Mouse (Mus musculus) hindbrain, embryonic 14.5 days (tissue): Measurements from ENCODE around the gene Adamts10. TPM values are rescaled to one million over a fixed set of nuclear protein-coding genes. Genes with fewer than 3 reads are reported as not detected.

Source experiments
- ATAC-seq: fragments of 200-750 bp; cut with Nextera tagmentation; 2 replicates; pipeline ENCODE4 v1.8.0; 2017; ENCODE audit warnings: moderate number of reproducible peaks, mild to moderate bottlenecking, moderate TSS enrichment, moderate library complexity; ENCODE audit not compliant: low FRiP score
- DNase-seq: peaks from one replicate; pipeline ENCODE4 v3.0.0-alpha.2; 2015; ENCODE audit warnings: low spot score
- H3K27ac ChIP-seq: fragments of 300-500 bp; sonication (generic); 2 replicates; pipeline ENCODE4 v1.5.1; 2014; ENCODE audit warnings: mild to moderate bottlenecking, moderate library complexity
- H3K27me3 ChIP-seq: fragments of 300-500 bp; sonication (generic); 2 replicates; pipeline ENCODE4 v1.6.1; 2014; ENCODE audit warnings: mild to moderate bottlenecking, low read length, mixed read lengths; ENCODE audit not compliant: control insufficient read depth, insufficient read depth
- H3K36me3 ChIP-seq: fragments of 300-500 bp; sonication (generic); replicated peaks from 2 replicates; pipeline ENCODE4 v1.6.1; 2014; ENCODE audit not compliant: control insufficient read depth, insufficient read depth
- H3K4me1 ChIP-seq: fragments of 300-500 bp; sonication (generic); replicated peaks from 2 replicates; pipeline ENCODE4 v1.6.1; 2014; ENCODE audit warnings: antibody characterized with exemption, low read length, mixed read lengths; ENCODE audit not compliant: control insufficient read depth, insufficient read depth
- H3K4me2 ChIP-seq: fragments of 300-500 bp; sonication (generic); replicated peaks from 2 replicates; pipeline ENCODE4 v1.6.1; 2014; ENCODE audit warnings: mild to moderate bottlenecking, moderate library complexity
- H3K4me3 ChIP-seq: fragments of 300-500 bp; sonication (generic); replicated peaks from 2 replicates; pipeline ENCODE4 v1.5.1; 2014; ENCODE audit warnings: mild to moderate bottlenecking, low read length
- H3K9ac ChIP-seq: fragments of 300-500 bp; sonication (generic); 2 replicates; pipeline ENCODE4 v1.6.1; 2014
- H3K9me3 ChIP-seq: fragments of 300-500 bp; sonication (generic); 2 replicates; pipeline ENCODE4 v1.6.1; 2016; ENCODE audit warnings: low read length; ENCODE audit not compliant: control insufficient read depth
- WGBS: fragments of 180-500 bp; shearing (Covaris S2); extraction: QIAGEN DNeasy Blood & Tissue Kit; methylation state at CpG from one replicate; pipeline ENCODE4 v1.1.7; 2014; 5-methylcytosine and 5-hydroxymethylcytosine counted together
- polyA plus RNA-seq: library from polyadenylated mRNA; unstranded; fragments of >200 nt; fragmentation: Nextera tagmentation; extraction: Ambion mirVana; gene quantifications from 2 replicates; pipeline ENCODE4 v1.2.1, GENCODE M21; 2014

Gene Adamts10
- 47.7 and 59.0 TPM in 2 replicates for polyA plus RNA-seq

- H3K36me3 ChIP-seq: peaks cover 9% of the 10 kb centered on the region
- H3K4me2 ChIP-seq: peak within 1 kb of the TSS; percentile 66
- peak within 1 kb of the TSS; percentile 69 for H3K4me3 ChIP-seq
- no peaks in the 10 kb centered on the region for H3K27me3 ChIP-seq
- peak within 1 kb of the TSS; percentile 64 for H3K27ac ChIP-seq
- ATAC-seq: peak; percentile 72
- under 1% methylated on average over 43 of the region's 44 CpGs for WGBS
- peak within 1 kb of the TSS; percentile 76 for H3K9ac ChIP-seq
- peaks cover 16% of the 10 kb centered on the region for H3K4me1 ChIP-seq
- no peaks in the 10 kb centered on the region for H3K9me3 ChIP-seq
- DNase-seq: peak; percentile 64
These were observed at the start of gene Adamts10 for GRCm38 (mm10) chr17:33523918-33524755. TSS of gene Adamts10 (plus strand) at chr17:33524204.

GRCm38 (mm10) chr17:33484020-33484419, 40.0 kb upstream of the Adamts10 start:
- WGBS: 59% methylated on average over 6 of the region's 6 CpGs
- H3K4me2 ChIP-seq: no peak overlapping the region
- no peak overlapping the region for H3K4me3 ChIP-seq
- no peaks in the 10 kb centered on the region for H3K36me3 ChIP-seq
- DNase-seq (no peak), ATAC-seq (no peak)
- H3K4me1 ChIP-seq: no peaks in the 10 kb centered on the region
- no peaks in the 10 kb centered on the region for H3K27me3 ChIP-seq
- H3K27ac ChIP-seq: no peak overlapping the region
- no peak overlapping the region for H3K9ac ChIP-seq
- H3K9me3 ChIP-seq: no peaks in the 10 kb centered on the region

DNA sequence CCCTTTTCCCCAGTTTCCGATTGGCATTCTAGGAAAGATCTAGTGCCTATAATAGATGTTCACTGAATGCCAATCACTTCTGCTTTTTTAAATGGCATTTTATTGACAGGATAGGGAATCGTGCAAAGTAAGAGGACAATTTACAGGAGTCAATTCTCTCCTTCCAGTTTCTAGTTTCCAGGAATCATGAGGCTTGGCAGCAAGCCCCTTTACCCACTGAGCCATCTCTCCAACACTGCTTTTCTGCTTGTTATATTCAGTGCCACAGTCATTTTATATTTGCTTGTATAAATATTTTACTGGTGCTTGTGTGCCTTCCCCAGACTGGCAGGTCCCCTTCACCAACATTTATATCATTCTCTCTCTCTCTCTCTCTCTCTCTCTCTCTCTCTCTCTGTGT, 36.8 kb upstream of the Adamts10 start:
- WGBS: 76% methylated on average over 2 of the region's 2 CpGs
- no peak for ATAC-seq

DNA sequence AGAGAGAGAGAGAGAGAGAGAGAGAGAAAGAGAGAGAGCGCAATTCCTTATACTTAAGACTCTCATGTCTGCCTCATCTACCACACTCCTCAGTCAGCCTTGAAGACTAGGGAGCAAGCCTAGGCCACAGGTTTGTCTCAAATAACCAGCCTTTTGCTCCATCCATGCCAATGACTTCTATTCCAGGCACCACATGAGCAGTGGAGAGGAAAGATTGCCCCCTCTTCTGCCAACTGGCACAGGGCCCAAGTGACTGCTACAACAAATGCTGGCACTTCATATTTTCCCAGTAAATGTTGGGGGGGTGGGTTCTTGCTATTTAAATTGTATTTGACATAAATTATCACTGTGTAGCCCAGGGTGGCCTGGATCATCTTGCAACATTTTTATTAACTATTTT, 36.4 kb upstream of the Adamts10 start:
- no peak overlapping the region for H3K4me3 ChIP-seq
- H3K4me1 ChIP-seq: no peaks in the 10 kb centered on the region
- 100% methylated on average over 1 of the region's 1 CpGs for WGBS
- no peak overlapping the region for H3K27ac ChIP-seq
- no peaks in the 10 kb centered on the region for H3K9me3 ChIP-seq
- no peak for ATAC-seq
- H3K27me3 ChIP-seq: no peaks in the 10 kb centered on the region
- H3K4me2 ChIP-seq: no peak overlapping the region
- H3K9ac ChIP-seq: no peak overlapping the region
- no peaks in the 10 kb centered on the region for H3K36me3 ChIP-seq
- peak; percentile 62 for DNase-seq

More for the DNA sequence above, 36.8 kb upstream of the Adamts10 start:
- H3K4me2 ChIP-seq: no peak overlapping the region
- no peaks in the 10 kb centered on the region for H3K36me3 ChIP-seq
- DNase-seq: no peak
- no peak overlapping the region for H3K9ac ChIP-seq
- H3K27me3 ChIP-seq: no peaks in the 10 kb centered on the region
- H3K27ac ChIP-seq: no peak overlapping the region
- H3K4me1 ChIP-seq: no peaks in the 10 kb centered on the region
- no peaks in the 10 kb centered on the region for H3K9me3 ChIP-seq
- no peak overlapping the region for H3K4me3 ChIP-seq

GRCm38 (mm10) chr17:33491371-33491770, 32.6 kb upstream of the Adamts10 start:
- Histone ChIP-seq H3K9me3 (no peaks in the 10 kb centered on the region), H3K27ac (no peak overlapping the region), H3K4me2 (no peak overlapping the region), H3K27me3 (no peaks in the 10 kb centered on the region), H3K4me3 (no peak overlapping the region), H3K36me3 (no peaks in the 10 kb centered on the region), H3K4me1 (no peaks in the 10 kb centered on the region), H3K9ac (no peak overlapping the region)
- DNase-seq: no peak
- WGBS: 95% methylated on average over 2 of the region's 2 CpGs
- ATAC-seq: no peak

- Histone ChIP-seq H3K9me3 (no peaks in the 10 kb centered on the region), H3K4me1 (no peaks in the 10 kb centered on the region), H3K4me2 (no peak overlapping the region), H3K27me3 (no peaks in the 10 kb centered on the region), H3K4me3 (no peak overlapping the region), H3K27ac (no peak overlapping the region), H3K36me3 (no peaks in the 10 kb centered on the region), H3K9ac (no peak overlapping the region)
- DNase-seq: no peak
- no peak for ATAC-seq
- WGBS: 72% methylated on average over 6 of the region's 6 CpGs
These were observed 30.9 kb upstream of the Adamts10 start for GRCm38 (mm10) chr17:33493065-33493464.

DNA sequence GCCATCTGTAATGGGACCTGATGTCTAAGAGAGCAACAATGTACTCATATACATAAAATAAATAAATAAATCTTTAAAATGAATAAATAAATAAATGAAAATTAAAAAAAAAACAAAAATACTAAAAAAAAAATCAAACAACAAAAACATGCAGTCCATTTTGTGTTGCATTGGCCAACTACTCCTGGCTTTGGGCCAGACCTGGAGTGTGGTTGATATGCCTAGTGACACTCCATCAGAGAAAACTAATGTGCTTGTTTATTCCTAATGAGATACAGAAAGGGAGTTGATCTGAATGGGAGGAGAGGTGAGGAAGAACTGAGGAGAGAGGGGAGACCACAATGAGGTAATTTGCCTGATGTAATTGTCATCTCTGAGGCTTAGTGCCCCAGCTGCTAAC, 29.4 kb upstream of the Adamts10 start:
- H3K9me3 ChIP-seq: no peaks in the 10 kb centered on the region
- no peaks in the 10 kb centered on the region for H3K27me3 ChIP-seq
- H3K4me3 ChIP-seq: no peak overlapping the region
- H3K27ac ChIP-seq: no peak overlapping the region
- no peak for DNase-seq
- no peaks in the 10 kb centered on the region for H3K4me1 ChIP-seq
- no peak overlapping the region for H3K4me2 ChIP-seq
- H3K9ac ChIP-seq: no peak overlapping the region
- no peaks in the 10 kb centered on the region for H3K36me3 ChIP-seq
- ATAC-seq: no peak

- no peak overlapping the region for H3K27ac ChIP-seq
- H3K36me3 ChIP-seq: no peaks in the 10 kb centered on the region
- WGBS: 80% methylated on average over 1 of the region's 1 CpGs
- H3K4me3 ChIP-seq: no peak overlapping the region
- no peaks in the 10 kb centered on the region for H3K27me3 ChIP-seq
- H3K9me3 ChIP-seq: no peaks in the 10 kb centered on the region
- no peak for ATAC-seq
- no peaks in the 10 kb centered on the region for H3K4me1 ChIP-seq
- DNase-seq: no peak
- no peak overlapping the region for H3K9ac ChIP-seq
- no peak overlapping the region for H3K4me2 ChIP-seq
These were observed 25.1 kb upstream of the Adamts10 start for GRCm38 (mm10) chr17:33498918-33499317.

DNA sequence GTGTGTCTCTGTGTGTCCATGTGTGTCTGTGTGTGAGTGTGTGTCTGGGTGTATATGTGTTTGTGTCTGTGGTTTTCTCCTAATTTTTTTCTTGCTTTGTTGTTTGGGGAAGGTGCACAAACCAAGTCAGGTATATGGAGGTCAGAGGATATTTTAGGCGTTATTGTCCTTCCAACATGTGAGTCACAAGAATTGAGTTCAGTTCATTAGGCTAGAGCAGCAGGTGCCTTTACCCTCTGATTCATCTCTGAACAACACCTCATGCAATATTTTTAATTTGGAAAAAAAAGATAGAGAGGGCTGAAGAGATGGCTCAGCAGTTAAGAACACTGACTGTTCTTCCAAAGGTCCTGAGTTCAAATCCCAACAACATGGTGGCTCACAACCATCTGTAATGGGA, 15.6 kb upstream of the Adamts10 start:
- no peaks in the 10 kb centered on the region for H3K4me1 ChIP-seq
- no peaks in the 10 kb centered on the region for H3K27me3 ChIP-seq
- H3K9ac ChIP-seq: no peak overlapping the region
- 86% methylated on average over 1 of the region's 1 CpGs for WGBS
- no peaks in the 10 kb centered on the region for H3K36me3 ChIP-seq
- ATAC-seq (no peak), DNase-seq (no peak)
- no peak overlapping the region for H3K4me2 ChIP-seq
- H3K4me3 ChIP-seq: no peak overlapping the region
- no peaks in the 10 kb centered on the region for H3K9me3 ChIP-seq
- H3K27ac ChIP-seq: no peak overlapping the region
